In the genomic region with DNA sequence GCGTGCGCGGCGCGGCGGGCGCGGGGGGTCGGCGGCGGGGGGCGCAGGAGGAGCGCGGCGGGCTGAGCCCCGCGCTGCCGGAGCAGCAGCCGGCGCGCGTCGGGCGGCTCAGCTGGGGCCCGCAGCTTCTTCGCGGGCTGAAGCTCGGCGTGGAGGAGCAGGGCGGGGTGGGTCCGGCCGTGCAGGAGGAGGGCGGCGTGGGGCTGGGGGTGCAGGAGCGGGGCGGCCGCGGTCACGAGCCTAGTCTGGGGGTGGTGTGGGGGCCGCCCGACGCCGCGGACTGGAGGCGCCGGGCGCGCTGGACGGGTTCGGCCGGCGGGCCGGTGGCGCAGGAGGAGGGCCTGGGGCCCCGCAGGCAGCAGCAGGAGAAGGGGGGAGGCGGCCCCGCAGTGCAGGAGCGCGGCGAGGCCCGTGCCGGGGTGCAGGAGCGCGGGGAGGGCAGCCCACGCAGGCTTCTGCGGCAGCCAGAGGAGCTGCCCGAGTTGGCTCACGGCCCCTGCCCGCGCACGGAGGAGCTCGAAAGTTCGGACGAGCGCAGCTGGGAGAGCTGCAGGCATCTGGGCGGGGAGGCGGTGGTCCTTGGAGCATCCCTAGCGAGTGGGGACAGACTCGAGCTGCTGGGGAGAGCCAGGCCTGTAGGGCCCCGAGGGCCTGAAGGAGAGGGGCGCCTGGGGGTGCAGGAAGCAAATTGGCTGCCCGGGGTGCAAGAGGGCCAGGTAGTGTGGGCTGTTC, we compare ENCODE assay signal across 8 mouse cellular contexts. TPM values are rescaled to one million over a fixed set of nuclear protein-coding genes. Genes with fewer than 3 reads are reported as not detected.
DNase-seq lines count a peak whose midpoint lies in the region; ATAC-seq and TF ChIP-seq lines count a peak whose summit lies in the region.

No protein-coding gene starts in this region.

- H3K9me3 ChIP-seq in embryonic facial prominence, embryonic 13.5 days = no peaks in the 10 kb centered on the region
- no peaks in the 10 kb centered on the region for H3K9me3 ChIP-seq in midbrain, embryonic 15.5 days

- intact Hi-C loops in left cerebral cortex, postnatal 36 days (cut with DNase I) = no loop called here

- peak overlapping the region; percentile 89 for H3K4me2 ChIP-seq in embryonic facial prominence, embryonic 13.5 days
- H3K4me2 ChIP-seq in midbrain, embryonic 15.5 days = peak overlapping the region; percentile 76

- peaks cover 32% of the 10 kb centered on the region for H3K4me1 ChIP-seq in embryonic facial prominence, embryonic 13.5 days
- H3K4me1 ChIP-seq in midbrain, embryonic 15.5 days = peaks cover 24% of the 10 kb centered on the region

- H3K9ac ChIP-seq in embryonic facial prominence, embryonic 13.5 days = peak overlapping the region; percentile 91
- H3K9ac ChIP-seq in midbrain, embryonic 15.5 days = peak overlapping the region; percentile 71

- ATAC-seq in embryonic facial prominence, embryonic 13.5 days (ENCODE audit: insufficient number of reproducible peaks, insufficient read depth, low FRiP score, low TSS enrichment, low read depth) = peak; percentile 60
- ATAC-seq in midbrain, embryonic 15.5 days (replicated peaks) = peak; percentile 74

- H3K4me3 ChIP-seq in layer of hippocampus, adult 2 months = peak overlapping the region; percentile 85
- H3K4me3 ChIP-seq in embryonic facial prominence, embryonic 13.5 days = peak overlapping the region; percentile 90
- H3K4me3 ChIP-seq in midbrain, embryonic 15.5 days = peak overlapping the region; percentile 71

- no peaks in the 10 kb centered on the region for H3K27me3 ChIP-seq in embryonic facial prominence, embryonic 13.5 days
- H3K27me3 ChIP-seq in midbrain, embryonic 15.5 days (replicated peaks) = no peaks in the 10 kb centered on the region

- 1% methylated on average over 74 of the region's 82 CpGs for WGBS in embryonic facial prominence, embryonic 13.5 days
- WGBS in midbrain, embryonic 15.5 days = under 1% methylated on average over 53 of the region's 82 CpGs

- H3K36me3 ChIP-seq in embryonic facial prominence, embryonic 13.5 days = no peaks in the 10 kb centered on the region
- no peaks in the 10 kb centered on the region for H3K36me3 ChIP-seq in midbrain, embryonic 15.5 days (replicated peaks)

- H3K27ac ChIP-seq in layer of hippocampus, adult 2 months = peak overlapping the region; percentile 91
- H3K27ac ChIP-seq in embryonic facial prominence, embryonic 13.5 days = peak overlapping the region; percentile 91
- peak overlapping the region; percentile 88 for H3K27ac ChIP-seq in midbrain, embryonic 15.5 days

- peak; percentile 41 to 52 for DNase-seq in layer of hippocampus, adult 2 months (ENCODE audit: low spot score in 2 of 2)
- DNase-seq in layer of hippocampus, adult 9-10 months (ENCODE audit: low spot score) = no peak
- peak; percentile 51 to 59 for DNase-seq in adrenal gland, adult 18-20 months (ENCODE audit: low spot score in 2 of 2)
- peak; percentile 59 for DNase-seq in heart, postnatal 4 days
- peak; percentile 71 to 78 for DNase-seq in left cerebral cortex, postnatal 36 days (ENCODE audit: low spot score in 2 of 2)
- DNase-seq in testis, postnatal 10 days (ENCODE audit: low spot score) = peak; percentile 79

- no peak for TF ChIP-seq CTCF in layer of hippocampus, adult 2 months (conservative IDR thresholded peaks at IDR 0.05)

RNA-seq across cellular contexts. Expression of a gene that starts 0.6 kb away (rescaled TPM):
- total RNA-seq in layer of hippocampus, adult 2 months (2021) = 100 to 1,000 TPM; 210 to 212 TPM
- total RNA-seq in adrenal gland, adult 18-20 months (2021) = 10 to 100 TPM; 29.9 to 33.1 TPM
- polyA plus RNA-seq in embryonic facial prominence, embryonic 13.5 days (2015; fragmentation: Nextera tagmentation; extraction: Ambion mirVana) = 12.7 and 13.3 TPM in 2 replicates
- 10 to 100 TPM; 38.4 to 49.9 TPM for total RNA-seq in heart, postnatal 4 days (2021)
- 100 to 1,000 TPM; 197 to 205 TPM for total RNA-seq in left cerebral cortex, postnatal 36 days (2021)
- polyA plus RNA-seq in midbrain, embryonic 15.5 days (2015; fragmentation: Nextera tagmentation; extraction: Ambion mirVana) = 22.0 and 24.2 TPM in 2 replicates

RNA-seq across cellular contexts. Expression of a gene that starts 35.5 kb away (rescaled TPM):
- total RNA-seq in layer of hippocampus, adult 2 months (2021) = 10 to 100 TPM; 70.3 to 72.3 TPM
- 10 to 100 TPM; 19.8 to 34.3 TPM for total RNA-seq in adrenal gland, adult 18-20 months (2021)
- polyA plus RNA-seq in embryonic facial prominence, embryonic 13.5 days (2015; fragmentation: Nextera tagmentation; extraction: Ambion mirVana) = 20.8 and 21.4 TPM in 2 replicates
- 100 to 1,000 TPM; 139 to 148 TPM for total RNA-seq in heart, postnatal 4 days (2021)
- 10 to 100 TPM; 78.8 to 81.9 TPM for total RNA-seq in left cerebral cortex, postnatal 36 days (2021)
- 33.0 and 35.6 TPM in 2 replicates for polyA plus RNA-seq in midbrain, embryonic 15.5 days (2015; fragmentation: Nextera tagmentation; extraction: Ambion mirVana)
